Mouse (Mus musculus) left cerebral cortex, adult 8-10 months (tissue): ENCODE measurements at regions not wholly inside any gene's neighbourhood (a gene's known extent, or its start where the extent isn't known, plus 50 kb on each side); places are given as distances from the start of the nearest gene placed in this dataset.
A peak's percentile ranks its signal among the peaks of the same experiment; 100 is the strongest.
"Not testable (repeated sequence)": the region's sequence is repeated elsewhere in the genome, so short reads cannot be mapped to it uniquely, and the experiment has no call there.

Experiments used
- DNase-seq, 2 experiments: peaks; one replicate each; pipeline ENCODE4 v3.0.0; 2022; ENCODE audit warnings: low spot score in 2 of 2

- DNase-seq: no peak
These were observed 96.6 kb upstream of the Mrps10 start for GRCm38 (mm10) chr17:47271979-47272677.

- DNase-seq: no peak
These were observed 99.4 kb upstream of the Mrps10 start for GRCm38 (mm10) chr17:47269053-47269891.

- no peak for DNase-seq
These were observed 100.8 kb upstream of the Mrps10 start for GRCm38 (mm10) chr17:47267843-47268242.

- DNase-seq: no peak
These were observed 101.6 kb upstream of the Mrps10 start for GRCm38 (mm10) chr17:47267076-47267475.

GRCm38 (mm10) chr17:47266335-47266734 lies 102.4 kb upstream of the Mrps10 start:
- DNase-seq: peak in 1 of 2 experiments; percentile 24

- no peak for DNase-seq
These were observed 105.7 kb upstream of the Mrps10 start for GRCm38 (mm10) chr17:47262986-47263385.

- no peak for DNase-seq
These were observed 106.5 kb upstream of the Mrps10 start for GRCm38 (mm10) chr17:47262141-47262540.

GRCm38 (mm10) chr17:47260976-47261375 lies 107.7 kb upstream of the Mrps10 start:
- DNase-seq: no peak

- DNase-seq: no peak
These were observed 110.4 kb upstream of the Mrps10 start for GRCm38 (mm10) chr17:47258296-47258695.

GRCm38 (mm10) chr17:47255209-47255608 lies 113.5 kb upstream of the Mrps10 start:
- no peak for DNase-seq

- no peak for DNase-seq
These were observed 114.7 kb upstream of the Mrps10 start for GRCm38 (mm10) chr17:47254026-47254425.

- no peak for DNase-seq
These were observed 118.7 kb upstream of the Mrps10 start for GRCm38 (mm10) chr17:47250001-47250400.

- DNase-seq: no peak
These were observed 119.5 kb upstream of the Mrps10 start for GRCm38 (mm10) chr17:47249176-47249575.

GRCm38 (mm10) chr17:47248053-47248452 lies 120.6 kb upstream of the Mrps10 start:
- peak in 1 of 2 experiments; percentile 47 for DNase-seq

- no peak for DNase-seq
These were observed 121.2 kb upstream of the Mrps10 start for GRCm38 (mm10) chr17:47247516-47247915.

GRCm38 (mm10) chr17:47246605-47247004 lies 122.1 kb upstream of the Mrps10 start:
- DNase-seq: no peak

GRCm38 (mm10) chr17:47245635-47246034 lies 123.1 kb upstream of the Mrps10 start:
- no peak for DNase-seq

GRCm38 (mm10) chr17:47239086-47239485 lies 129.6 kb upstream of the Mrps10 start:
- no peak for DNase-seq

- DNase-seq: not testable (repeated sequence)
These were observed 130.8 kb upstream of the Mrps10 start for GRCm38 (mm10) chr17:47237881-47238280.

- no peak for DNase-seq
These were observed 134.3 kb upstream of the Mrps10 start for GRCm38 (mm10) chr17:47234343-47234742.

GRCm38 (mm10) chr17:47233003-47233678 lies 135.5 kb upstream of the Mrps10 start:
- no peak for DNase-seq

- DNase-seq: no peak
These were observed 138.0 kb upstream of the Mrps10 start for GRCm38 (mm10) chr17:47230715-47231114.
